ENCODE assay signal across 13 mouse cellular contexts in the genomic region with DNA sequence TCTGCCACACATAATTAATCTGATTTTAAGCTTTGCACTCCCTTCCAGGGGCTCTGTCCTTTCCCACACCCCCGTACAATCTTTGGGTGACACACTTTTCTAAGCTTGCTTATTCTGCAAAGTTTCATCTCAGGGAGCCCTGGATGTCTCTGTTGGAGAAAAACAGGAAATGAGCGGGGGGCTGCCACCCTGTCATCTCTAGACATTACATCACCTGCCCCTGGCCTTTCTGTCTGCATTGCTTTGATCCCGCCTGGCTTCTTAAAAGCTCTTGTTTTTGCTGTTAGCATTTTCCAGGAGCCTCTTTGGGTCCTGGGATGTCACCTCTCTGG.
A peak's percentile ranks its signal among the peaks of the same experiment; 100 is the strongest.
DNase-seq lines count a peak whose midpoint lies in the region; ATAC-seq and TF ChIP-seq lines count a peak whose summit lies in the region.
"Had no signal": no experiment of that assay in that cellular context is flagged by ENCODE, and none has a peak within 500 bp of the region (broad histone marks: within the 10 kb centered on the region; RNA-seq: fewer than 3 reads in every experiment).

No protein-coding gene starts in this region.

- no peak for ATAC-seq in kidney, postnatal 0 days (replicated peaks; ENCODE audit: low FRiP score, low read depth)
- ATAC-seq in forebrain, postnatal 0 days, result peak; percentile 5; the same call in 1 of the 2 replicates
- ATAC-seq: CD4-positive, CD25-positive, alpha-beta regulatory T cell, adult 4 months; liver, embryonic 12.5 days had no signal

- H3K27ac ChIP-seq in kidney, postnatal 0 days, result no peak overlapping the region
- H3K27ac ChIP-seq in forebrain, postnatal 0 days (ENCODE audit: low read depth, low read length), result no peak overlapping the region
- H3K27ac ChIP-seq: liver, embryonic 12.5 days had no signal

- H3K36me3 ChIP-seq in kidney, postnatal 0 days (ENCODE audit: insufficient read depth, low read length), result no peaks in the 10 kb centered on the region
- H3K36me3 ChIP-seq in forebrain, postnatal 0 days (ENCODE audit: insufficient read depth), result no peaks in the 10 kb centered on the region
- H3K36me3 ChIP-seq: liver, embryonic 12.5 days had no signal

- DNase-seq in heart, adult 11 months, result peak; percentile 86
- DNase-seq in heart, postnatal 4 days, result no peak
- peak; percentile 5 for DNase-seq in kidney, postnatal 0 days (ENCODE audit: low spot score)
- DNase-seq in kidney, adult 18-20 months, result no peak
- peak; percentile 75 for DNase-seq in brain, embryonic 14.5 days (ENCODE audit: low read depth)
- no peak for DNase-seq in forebrain, postnatal 0 days
- no peak for DNase-seq in left cerebral cortex, adult 11 months (ENCODE audit: low spot score)
- no peak for DNase-seq in cerebellum, adult 11 months
- DNase-seq: cerebellum, postnatal 10 days; gastrocnemius, postnatal 14 days; spleen, adult 18-20 months had no signal

- H3K4me2 ChIP-seq in kidney, postnatal 0 days (ENCODE audit: low read length), result no peak overlapping the region
- no peak overlapping the region for H3K4me2 ChIP-seq in forebrain, postnatal 0 days (ENCODE audit: low read depth)
- H3K4me2 ChIP-seq: liver, embryonic 12.5 days had no signal

- H3K27me3 ChIP-seq in kidney, postnatal 0 days (ENCODE audit: insufficient read depth, low read length), result no peaks in the 10 kb centered on the region
- H3K27me3 ChIP-seq in forebrain, postnatal 0 days (ENCODE audit: insufficient read depth, low read length), result no peaks in the 10 kb centered on the region
- H3K27me3 ChIP-seq: liver, embryonic 12.5 days had no signal

- TF ChIP-seq CTCF in kidney, postnatal 0 days (IDR thresholded peaks at IDR 0.05; ENCODE audit: low read depth), result no peak
- TF ChIP-seq CTCF in brain, embryonic 14.5 days (IDR thresholded peaks at IDR 0.05; ENCODE audit: borderline replicate concordance, extremely low read depth, insufficient read depth, insufficient read length), result no peak
- TF ChIP-seq CTCF in forebrain, postnatal 0 days (IDR thresholded peaks at IDR 0.05; ENCODE audit: low read depth), result no peak

- H3K9me3 ChIP-seq in kidney, postnatal 0 days (replicated peaks; ENCODE audit: low read length), result no peaks in the 10 kb centered on the region
- H3K9me3 ChIP-seq in forebrain, postnatal 0 days (ENCODE audit: low read length), result no peaks in the 10 kb centered on the region
- H3K9me3 ChIP-seq: liver, embryonic 12.5 days had no signal

- WGBS in kidney, postnatal 0 days, result 33% methylated on average over 3 of the region's 3 CpGs
- WGBS in forebrain, postnatal 0 days, result 43% methylated on average over 3 of the region's 3 CpGs

- no peak overlapping the region for H3K4me3 ChIP-seq in kidney, postnatal 0 days (replicated peaks; ENCODE audit: low read depth, low read length)
- no peak overlapping the region for H3K4me3 ChIP-seq in forebrain, postnatal 0 days (ENCODE audit: low read depth, low read length)
- H3K4me3 ChIP-seq: liver, embryonic 12.5 days had no signal

- no peak for TF ChIP-seq POLR2A in brain, embryonic 14.5 days (IDR thresholded peaks at IDR 0.05; ENCODE audit: borderline replicate concordance, extremely low read depth, insufficient read depth, insufficient read length, poor library complexity, severe bottlenecking)

- no peaks in the 10 kb centered on the region for H3K4me1 ChIP-seq in kidney, postnatal 0 days (replicated peaks; ENCODE audit: insufficient read depth, low read length)
- H3K4me1 ChIP-seq in forebrain, postnatal 0 days (ENCODE audit: insufficient read depth), result no peaks in the 10 kb centered on the region; the same call in 1 of the 2 replicates
- H3K4me1 ChIP-seq: liver, embryonic 12.5 days had no signal

- no peak overlapping the region for H3K9ac ChIP-seq in kidney, postnatal 0 days (ENCODE audit: low read depth, low read length)
- no peak overlapping the region for H3K9ac ChIP-seq in forebrain, postnatal 0 days
- H3K9ac ChIP-seq: liver, embryonic 12.5 days had no signal

Comparison
In these comparisons a context has a peak if more than half of its experiments do, and no peak if none do; other contexts are left out.
1. DNase-seq: peak in heart, adult 11 months (single experiment), kidney, postnatal 0 days (single experiment) and brain, embryonic 14.5 days (single experiment); none in heart, postnatal 4 days (single experiment), kidney, adult 18-20 months (single experiment), forebrain, postnatal 0 days (single experiment), left cerebral cortex, adult 11 months (single experiment) and cerebellum, adult 11 months (single experiment).